Mouse (Mus musculus) ovary, postnatal 36 days (tissue): Measurements from ENCODE around the gene Ttc28.

Source experiments
- DNase-seq: peaks from one replicate; pipeline ENCODE4 v3.0.0; 2022; ENCODE audit warnings: low spot score, mixed read lengths

Ttc28 gene

GRCm38 (mm10) chr5:110888596-110888995 lies 9.0 kb downstream of the Ttc28 start:
- DNase-seq, result no peak

- DNase-seq, result no peak
These were observed 10.3 kb downstream of the Ttc28 start for GRCm38 (mm10) chr5:110889945-110890344.

- DNase-seq, result no peak
These were observed 11.0 kb downstream of the Ttc28 start for GRCm38 (mm10) chr5:110890561-110890960.

GRCm38 (mm10) chr5:110897114-110897788 lies 17.6 kb downstream of the Ttc28 start:
- DNase-seq, result no peak

- DNase-seq, result no peak
These were observed 18.6 kb downstream of the Ttc28 start for GRCm38 (mm10) chr5:110898169-110898568.

GRCm38 (mm10) chr5:110898785-110899184 lies 19.2 kb downstream of the Ttc28 start:
- DNase-seq, result no peak

GRCm38 (mm10) chr5:110900331-110900730 lies 20.7 kb downstream of the Ttc28 start:
- no peak for DNase-seq

GRCm38 (mm10) chr5:110906708-110907107 lies 27.1 kb downstream of the Ttc28 start:
- no peak for DNase-seq

- no peak for DNase-seq
These were observed 29.3 kb downstream of the Ttc28 start for GRCm38 (mm10) chr5:110908879-110909278.

GRCm38 (mm10) chr5:110909955-110910589 lies 30.5 kb downstream of the Ttc28 start:
- no peak for DNase-seq

- no peak for DNase-seq
These were observed 35.3 kb downstream of the Ttc28 start for GRCm38 (mm10) chr5:110914859-110915258.

GRCm38 (mm10) chr5:110916241-110916640 lies 36.6 kb downstream of the Ttc28 start:
- no peak for DNase-seq

- DNase-seq, result no peak
These were observed 39.9 kb downstream of the Ttc28 start for GRCm38 (mm10) chr5:110919541-110919940.

- no peak for DNase-seq
These were observed 43.7 kb downstream of the Ttc28 start for GRCm38 (mm10) chr5:110923336-110923735.

- no peak for DNase-seq
These were observed 45.0 kb downstream of the Ttc28 start for GRCm38 (mm10) chr5:110924636-110925035.

- no peak for DNase-seq
These were observed 46.2 kb downstream of the Ttc28 start for GRCm38 (mm10) chr5:110925804-110926203.

- no peak for DNase-seq
These were observed 48.7 kb downstream of the Ttc28 start for GRCm38 (mm10) chr5:110928289-110928688.

- DNase-seq, result no peak
These were observed 49.7 kb downstream of the Ttc28 start for GRCm38 (mm10) chr5:110929306-110929705.

GRCm38 (mm10) chr5:110936606-110937005 lies 57.0 kb downstream of the Ttc28 start:
- no peak for DNase-seq

GRCm38 (mm10) chr5:110944326-110944725 lies 64.7 kb downstream of the Ttc28 start:
- DNase-seq, result no peak

- DNase-seq, result no peak
These were observed 69.1 kb downstream of the Ttc28 start for GRCm38 (mm10) chr5:110948476-110949399.

- DNase-seq, result no peak
These were observed 70.2 kb downstream of the Ttc28 start for GRCm38 (mm10) chr5:110949791-110950190.

- no peak for DNase-seq
These were observed 78.6 kb downstream of the Ttc28 start for GRCm38 (mm10) chr5:110958196-110958595.
